Mouse (Mus musculus) bone marrow, adult 2 months (tissue): ENCODE data around the gene Slc44a2.

Source experiments
- CTCF ChIP-seq: fragments of 200-500 bp; IDR thresholded peaks from 2 replicates; pipeline ENCODE4 v1.5.1; 2011; ENCODE audit warnings: low read length, control low read depth; ENCODE audit not compliant: control insufficient read depth, insufficient read depth
- POLR2A ChIP-seq: fragments of 200-500 bp; IDR thresholded peaks from 2 replicates; pipeline ENCODE4 v1.6.1; 2011; ENCODE audit warnings: low read depth, mild to moderate bottlenecking, control low read depth, low read length, borderline replicate concordance; ENCODE audit not compliant: control insufficient read depth

DNA sequence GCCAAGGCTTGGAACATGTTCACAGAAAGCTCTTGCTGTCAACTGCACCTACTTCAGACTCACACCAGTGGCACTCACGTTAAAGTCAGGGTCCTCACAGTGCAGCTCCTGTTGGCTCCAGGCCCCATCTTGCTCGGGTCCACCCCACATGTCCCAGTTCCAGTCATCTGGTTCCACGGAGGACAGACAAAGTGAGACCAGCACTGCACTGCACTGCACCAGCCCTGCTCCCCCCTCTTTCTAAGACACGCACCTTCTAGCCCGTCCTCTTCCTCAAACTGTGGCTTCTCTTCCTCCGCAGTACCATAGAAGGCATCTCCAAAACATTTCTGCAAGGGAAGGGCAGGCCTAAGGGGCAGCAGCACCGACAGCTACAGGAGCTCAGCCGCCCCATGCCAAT lies 44.2 kb upstream of the Slc44a2 start:
- TF ChIP-seq CTCF (no peak), POLR2A (no peak)
